18 mouse cellular contexts compared by ENCODE assay signal in genomic region chrX:106871426-106871825, GRCm38 (mm10). TPM values are rescaled to one million over a fixed set of nuclear protein-coding genes. Genes with fewer than 3 reads are reported as not detected.
DNase-seq lines count a peak whose midpoint lies in the region; ATAC-seq and TF ChIP-seq lines count a peak whose summit lies in the region.
"Had no signal": no experiment of that assay in that cellular context is flagged by ENCODE, and none has a peak within 500 bp of the region (broad histone marks: within the 10 kb centered on the region; RNA-seq: fewer than 3 reads in every experiment).

No protein-coding gene starts in this region.

- no peak for TF ChIP-seq EP300 in stomach, postnatal 0 days (optimal IDR thresholded peaks at IDR 0.05)

- H3K27me3 ChIP-seq in hindbrain, embryonic 15.5 days, result no peaks in the 10 kb centered on the region
- H3K27me3 ChIP-seq in hindbrain, embryonic 14.5 days (ENCODE audit: control insufficient read depth, insufficient read depth, low read length), result no peaks in the 10 kb centered on the region
- no peaks in the 10 kb centered on the region for H3K27me3 ChIP-seq in neural tube, embryonic 13.5 days
- H3K27me3 ChIP-seq in forebrain, embryonic 14.5 days (replicated peaks; ENCODE audit: control insufficient read depth, insufficient read depth, low read length), result no peaks in the 10 kb centered on the region; the same call in 1 of the 2 replicates
- H3K27me3 ChIP-seq in stomach, postnatal 0 days (ENCODE audit: control insufficient read depth, insufficient read depth, low read length), result no peaks in the 10 kb centered on the region
- H3K27me3 ChIP-seq: midbrain, embryonic 13.5 days had no signal

- no peak overlapping the region for H3K4me2 ChIP-seq in hindbrain, embryonic 15.5 days
- H3K4me2 ChIP-seq in hindbrain, embryonic 14.5 days (replicated peaks), result no peak overlapping the region
- H3K4me2 ChIP-seq in neural tube, embryonic 13.5 days, result no peak overlapping the region
- no peak overlapping the region for H3K4me2 ChIP-seq in forebrain, embryonic 14.5 days (ENCODE audit: low read length)
- no peak overlapping the region for H3K4me2 ChIP-seq in stomach, postnatal 0 days (replicated peaks; ENCODE audit: low read depth)
- H3K4me2 ChIP-seq: midbrain, embryonic 13.5 days had no signal

- no peak for TF ChIP-seq CTCF in stomach, postnatal 0 days (IDR thresholded peaks at IDR 0.05; ENCODE audit: low read depth)

- H3K4me3 ChIP-seq in hindbrain, embryonic 15.5 days, result no peak overlapping the region
- no peak overlapping the region for H3K4me3 ChIP-seq in hindbrain, embryonic 14.5 days (replicated peaks; ENCODE audit: low read length)
- H3K4me3 ChIP-seq in neural tube, embryonic 13.5 days, result no peak overlapping the region
- no peak overlapping the region for H3K4me3 ChIP-seq in forebrain, embryonic 14.5 days (ENCODE audit: low read depth, low read length)
- H3K4me3 ChIP-seq in stomach, postnatal 0 days (ENCODE audit: low read depth, low read length), result no peak overlapping the region
- H3K4me3 ChIP-seq: erythroblast, embryonic 14.5 days; midbrain, embryonic 13.5 days had no signal

- DNase-seq in hindbrain, embryonic 14.5 days (ENCODE audit: low spot score), result no peak
- no peak for DNase-seq in neural tube, embryonic 10.5 days (ENCODE audit: extremely low spot score, low spot score)
- peak; percentile 65 for DNase-seq in forebrain, embryonic 14.5 days (ENCODE audit: low spot score)
- no peak for DNase-seq in stomach, postnatal 0 days (ENCODE audit: low spot score)
- no peak for DNase-seq in c-Kit-positive CD71-positive TER-119-positive erythroid progenitor cells, embryonic 14.5 days (ENCODE audit: low spot score)
- DNase-seq: adrenal gland, postnatal 36 days; cerebellum, adult 11 months; heart, adult 18-20 months; kidney, postnatal 36 days; liver; lung, adult 2 months; right cerebral cortex, adult 18-20 months had no signal

- 61% methylated on average over 3 of the region's 3 CpGs for WGBS in hindbrain, embryonic 15.5 days
- 70% methylated on average over 3 of the region's 3 CpGs for WGBS in hindbrain, embryonic 14.5 days
- WGBS in neural tube, embryonic 13.5 days, result 58% methylated on average over 3 of the region's 3 CpGs
- 30% methylated on average over 3 of the region's 3 CpGs for WGBS in forebrain, embryonic 14.5 days
- 38% methylated on average over 3 of the region's 3 CpGs for WGBS in stomach, postnatal 0 days

- no peak overlapping the region for H3K9ac ChIP-seq in hindbrain, embryonic 15.5 days
- no peak overlapping the region for H3K9ac ChIP-seq in hindbrain, embryonic 14.5 days
- H3K9ac ChIP-seq in neural tube, embryonic 13.5 days, result no peak overlapping the region
- H3K9ac ChIP-seq in forebrain, embryonic 14.5 days (ENCODE audit: low read length), result no peak overlapping the region
- no peak overlapping the region for H3K9ac ChIP-seq in stomach, postnatal 0 days (ENCODE audit: low read length)
- H3K9ac ChIP-seq: midbrain, embryonic 13.5 days had no signal

- H3K4me1 ChIP-seq in hindbrain, embryonic 15.5 days (replicated peaks), result no peaks in the 10 kb centered on the region
- no peaks in the 10 kb centered on the region for H3K4me1 ChIP-seq in hindbrain, embryonic 14.5 days (replicated peaks; ENCODE audit: control insufficient read depth, insufficient read depth, low read length)
- H3K4me1 ChIP-seq in neural tube, embryonic 13.5 days (replicated peaks), result no peaks in the 10 kb centered on the region
- H3K4me1 ChIP-seq in forebrain, embryonic 14.5 days (ENCODE audit: control insufficient read depth, insufficient read depth, low read length), result no peaks in the 10 kb centered on the region
- H3K4me1 ChIP-seq in stomach, postnatal 0 days (replicated peaks; ENCODE audit: control insufficient read depth, insufficient read depth), result no peaks in the 10 kb centered on the region
- H3K4me1 ChIP-seq: midbrain, embryonic 13.5 days had no signal

- no peak overlapping the region for H3K27ac ChIP-seq in hindbrain, embryonic 15.5 days (replicated peaks)
- H3K27ac ChIP-seq in hindbrain, embryonic 14.5 days, result no peak overlapping the region
- H3K27ac ChIP-seq in neural tube, embryonic 13.5 days (replicated peaks), result no peak overlapping the region
- no peak overlapping the region for H3K27ac ChIP-seq in forebrain, embryonic 14.5 days (ENCODE audit: low read depth, low read length)
- 0 out of 2 replicates have a peak overlapping the region, but pooled peaks have one; percentile 18 for H3K27ac ChIP-seq in stomach, postnatal 0 days (replicated peaks)
- H3K27ac ChIP-seq: midbrain, embryonic 13.5 days had no signal

- ATAC-seq in hindbrain, embryonic 15.5 days (ENCODE audit: low FRiP score, low read depth), result peak; percentile 72; the same call in 1 of the 2 replicates
- no peak for ATAC-seq in hindbrain, embryonic 14.5 days (ENCODE audit: low FRiP score)
- peak; percentile 53; the same call in 1 of the 2 replicates for ATAC-seq in neural tube, embryonic 13.5 days (ENCODE audit: low read depth)
- peak; percentile 76 for ATAC-seq in forebrain, embryonic 14.5 days
- no peak for ATAC-seq in stomach, postnatal 0 days (ENCODE audit: low FRiP score, low TSS enrichment)
- ATAC-seq: midbrain, embryonic 13.5 days had no signal

- no peaks in the 10 kb centered on the region for H3K9me3 ChIP-seq in hindbrain, embryonic 15.5 days
- H3K9me3 ChIP-seq in hindbrain, embryonic 14.5 days (ENCODE audit: control insufficient read depth, low read length), result no peaks in the 10 kb centered on the region
- H3K9me3 ChIP-seq in neural tube, embryonic 13.5 days, result no peaks in the 10 kb centered on the region
- no peaks in the 10 kb centered on the region for H3K9me3 ChIP-seq in forebrain, embryonic 14.5 days (replicated peaks; ENCODE audit: control insufficient read depth, low read length)
- H3K9me3 ChIP-seq in stomach, postnatal 0 days (ENCODE audit: control insufficient read depth, low read length), result no peaks in the 10 kb centered on the region
- H3K9me3 ChIP-seq: G1E; midbrain, embryonic 13.5 days had no signal

- H3K36me3 ChIP-seq in hindbrain, embryonic 15.5 days, result no peaks in the 10 kb centered on the region
- no peaks in the 10 kb centered on the region for H3K36me3 ChIP-seq in hindbrain, embryonic 14.5 days (replicated peaks; ENCODE audit: control insufficient read depth, insufficient read depth)
- H3K36me3 ChIP-seq in neural tube, embryonic 13.5 days, result no peaks in the 10 kb centered on the region
- no peaks in the 10 kb centered on the region for H3K36me3 ChIP-seq in forebrain, embryonic 14.5 days (ENCODE audit: control insufficient read depth, insufficient read depth, low read length)
- H3K36me3 ChIP-seq in stomach, postnatal 0 days (ENCODE audit: control insufficient read depth, insufficient read depth, low read length), result no peaks in the 10 kb centered on the region
- H3K36me3 ChIP-seq: G1E; midbrain, embryonic 13.5 days had no signal

RNA-seq across cellular contexts. Expression of gene Rtl3, which starts 31.0 kb away (rescaled TPM):
- 0.71 and 1.9 TPM in 2 replicates for polyA plus RNA-seq in hindbrain, embryonic 15.5 days (2015; fragmentation: Nextera tagmentation; extraction: Ambion mirVana)
- 0.29 and 0.47 TPM in 2 replicates for polyA plus RNA-seq in hindbrain, embryonic 14.5 days (2014; fragmentation: Nextera tagmentation; extraction: Ambion mirVana)
- 4.5 and 6.1 TPM in 2 replicates for polyA plus RNA-seq in neural tube, embryonic 13.5 days (2015; fragmentation: Nextera tagmentation; extraction: Ambion mirVana)
- polyA plus RNA-seq in forebrain, embryonic 14.5 days (2014; fragmentation: Nextera tagmentation; extraction: Ambion mirVana), result 0.70 and 1.1 TPM in 2 replicates
- polyA plus RNA-seq in stomach, postnatal 0 days (2015; fragmentation: Nextera tagmentation; extraction: Ambion mirVana), result 11.2 and 12.2 TPM in 2 replicates
- polyA plus RNA-seq: cortical plate, adult 2 months; erythroblast, embryonic 14.5 days; G1E had no signal

RNA-seq across cellular contexts. Expression of gene Lpar4, which starts 49.0 kb away (rescaled TPM):
- polyA plus RNA-seq in hindbrain, embryonic 15.5 days (2015; fragmentation: Nextera tagmentation; extraction: Ambion mirVana), result 4.9 and 5.6 TPM in 2 replicates
- polyA plus RNA-seq in hindbrain, embryonic 14.5 days (2014; fragmentation: Nextera tagmentation; extraction: Ambion mirVana), result 7.1 and 7.6 TPM in 2 replicates
- polyA plus RNA-seq in neural tube, embryonic 13.5 days (2015; fragmentation: Nextera tagmentation; extraction: Ambion mirVana), result 13.8 and 15.2 TPM in 2 replicates
- polyA plus RNA-seq in forebrain, embryonic 14.5 days (2014; fragmentation: Nextera tagmentation; extraction: Ambion mirVana), result 7.0 and 7.3 TPM in 2 replicates
- polyA plus RNA-seq in stomach, postnatal 0 days (2015; fragmentation: Nextera tagmentation; extraction: Ambion mirVana), result 6.9 and 7.1 TPM in 2 replicates
- polyA plus RNA-seq: erythroblast, embryonic 14.5 days; G1E had no signal

Comparison
In these comparisons a context has a peak if more than half of its experiments do, and no peak if none do; other contexts are left out.
1. ATAC-seq: peak in hindbrain, embryonic 15.5 days (single experiment), neural tube, embryonic 13.5 days (single experiment) and forebrain, embryonic 14.5 days (single experiment); none in hindbrain, embryonic 14.5 days (single experiment) and stomach, postnatal 0 days (single experiment).